ENCODE assay signal across 11 mouse cellular contexts in the genomic region with DNA sequence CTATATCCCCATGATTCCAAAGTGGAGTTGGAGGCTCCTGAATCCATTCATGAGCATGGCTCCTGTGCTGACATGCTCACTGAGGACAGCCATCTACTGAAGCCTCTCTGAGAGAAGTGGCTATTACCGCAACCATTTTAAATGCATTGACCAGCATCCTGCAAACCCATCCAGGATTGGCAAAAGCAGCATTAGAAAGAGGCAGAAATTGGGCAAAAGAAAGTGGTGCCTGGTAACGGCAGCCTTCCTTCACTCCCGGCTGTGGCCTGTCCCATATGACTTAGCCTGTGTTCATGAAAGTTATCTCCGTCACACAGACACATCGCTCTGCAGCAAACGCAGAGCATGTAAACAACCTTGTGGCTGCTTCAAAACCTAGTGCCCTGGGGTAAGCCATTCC. TPM values are rescaled to one million over a fixed set of nuclear protein-coding genes. Genes with fewer than 3 reads are reported as not detected.
DNase-seq lines count a peak whose midpoint lies in the region; ATAC-seq and TF ChIP-seq lines count a peak whose summit lies in the region.
"Had no signal": no experiment of that assay in that cellular context is flagged by ENCODE, and none has a peak within 500 bp of the region (broad histone marks: within the 10 kb centered on the region; RNA-seq: fewer than 3 reads in every experiment).

No protein-coding gene starts in this region.

- no peaks in the 10 kb centered on the region for H3K36me3 ChIP-seq in testis, adult 2 months (ENCODE audit: control insufficient read depth, insufficient read depth, low read length)
- H3K36me3 ChIP-seq in hindbrain, embryonic 16.5 days (ENCODE audit: control insufficient read depth, insufficient read depth, low read length), result peaks cover 7% of the 10 kb centered on the region; the same call in 1 of the 2 replicates
- no peaks in the 10 kb centered on the region for H3K36me3 ChIP-seq in stomach, postnatal 0 days (ENCODE audit: control insufficient read depth, insufficient read depth, low read length)
- no peaks in the 10 kb centered on the region for H3K36me3 ChIP-seq in kidney, embryonic 16.5 days (ENCODE audit: insufficient read depth, low read length)

- TF ChIP-seq EP300 in stomach, postnatal 0 days (optimal IDR thresholded peaks at IDR 0.05), result no peak

- H3K27me3 ChIP-seq in testis, adult 2 months (ENCODE audit: control insufficient read depth, insufficient read depth, low read length), result no peaks in the 10 kb centered on the region
- H3K27me3 ChIP-seq in hindbrain, embryonic 16.5 days (replicated peaks; ENCODE audit: control insufficient read depth, insufficient read depth, low read length), result no peaks in the 10 kb centered on the region
- no peaks in the 10 kb centered on the region for H3K27me3 ChIP-seq in stomach, postnatal 0 days (ENCODE audit: control insufficient read depth, insufficient read depth, low read length)
- no peaks in the 10 kb centered on the region for H3K27me3 ChIP-seq in kidney, embryonic 16.5 days (ENCODE audit: insufficient read depth, low read length)

- WGBS in hindbrain, embryonic 16.5 days, result 19% methylated on average over 6 of the region's 6 CpGs
- 61% methylated on average over 6 of the region's 6 CpGs for WGBS in stomach, postnatal 0 days
- 78% methylated on average over 6 of the region's 6 CpGs for WGBS in kidney, embryonic 16.5 days

- DNase-seq in frontal cortex, postnatal 25 days (ENCODE audit: low spot score in 2 of 2), result no peak
- no peak for DNase-seq in testis, postnatal 10 days (ENCODE audit: low spot score)
- no peak for DNase-seq in adipocyte (ENCODE audit: low spot score)
- no peak for DNase-seq in stomach, postnatal 0 days (ENCODE audit: low spot score)
- DNase-seq: liver, postnatal 0 days had no signal

- no peak overlapping the region for H3K27ac ChIP-seq in testis, adult 2 months (ENCODE audit: control insufficient read depth, insufficient read depth, low read depth, low read length)
- H3K27ac ChIP-seq in hindbrain, embryonic 16.5 days (ENCODE audit: low read depth, low read length), result peak overlapping the region; percentile 84
- no peak overlapping the region for H3K27ac ChIP-seq in stomach, postnatal 0 days (replicated peaks)
- no peak overlapping the region for H3K27ac ChIP-seq in kidney, embryonic 16.5 days (ENCODE audit: low read length)

- H3K4me3 ChIP-seq in testis, adult 2 months (ENCODE audit: control insufficient read depth, low read depth, low read length), result peak overlapping the region; percentile 58
- H3K4me3 ChIP-seq in hindbrain, embryonic 16.5 days (ENCODE audit: low read length), result peak overlapping the region; percentile 68
- H3K4me3 ChIP-seq in stomach, postnatal 0 days (ENCODE audit: low read depth, low read length), result no peak overlapping the region
- H3K4me3 ChIP-seq in kidney, embryonic 16.5 days (ENCODE audit: low read length), result no peak overlapping the region
- H3K4me3 ChIP-seq: erythroblast, embryonic 14.5 days; myocyte had no signal

- H3K4me2 ChIP-seq in hindbrain, embryonic 16.5 days (ENCODE audit: low read length), result peak overlapping the region; percentile 71
- H3K4me2 ChIP-seq in stomach, postnatal 0 days (replicated peaks; ENCODE audit: low read depth), result no peak overlapping the region
- no peak overlapping the region for H3K4me2 ChIP-seq in kidney, embryonic 16.5 days (replicated peaks; ENCODE audit: low read depth, low read length)

- ATAC-seq in frontal cortex, adult (ENCODE audit: low TSS enrichment), result peak; percentile 19
- ATAC-seq in hindbrain, embryonic 16.5 days, result no peak
- no peak for ATAC-seq in stomach, postnatal 0 days (ENCODE audit: low FRiP score, low TSS enrichment)
- ATAC-seq in kidney, embryonic 16.5 days (ENCODE audit: low FRiP score, low TSS enrichment), result no peak
- ATAC-seq: liver, postnatal 0 days had no signal

- no peak for TF ChIP-seq POLR2A in testis, adult 2 months (IDR thresholded peaks at IDR 0.05; ENCODE audit: control insufficient read depth, low read depth, low read length)

- H3K4me1 ChIP-seq in testis, adult 2 months (ENCODE audit: control insufficient read depth, insufficient read depth, low read length), result peaks cover 5% of the 10 kb centered on the region; the same call in 1 of the 2 replicates
- peaks cover 12% of the 10 kb centered on the region for H3K4me1 ChIP-seq in hindbrain, embryonic 16.5 days (ENCODE audit: control insufficient read depth, insufficient read depth, low read depth, low read length)
- no peaks in the 10 kb centered on the region for H3K4me1 ChIP-seq in stomach, postnatal 0 days (replicated peaks; ENCODE audit: control insufficient read depth, insufficient read depth)
- H3K4me1 ChIP-seq in kidney, embryonic 16.5 days (ENCODE audit: insufficient read depth, low read length), result 0 out of 2 replicates have a peak, but pooled peaks cover 2% of the 10 kb centered on the region

- no peak for TF ChIP-seq CTCF in testis, adult 2 months (IDR thresholded peaks at IDR 0.05; ENCODE audit: control insufficient read depth, insufficient read depth, insufficient replicate concordance, low read depth, low read length)
- TF ChIP-seq CTCF in stomach, postnatal 0 days (IDR thresholded peaks at IDR 0.05; ENCODE audit: low read depth), result no peak

- H3K9me3 ChIP-seq in hindbrain, embryonic 16.5 days (ENCODE audit: control insufficient read depth, low read length), result no peaks in the 10 kb centered on the region
- no peaks in the 10 kb centered on the region for H3K9me3 ChIP-seq in stomach, postnatal 0 days (ENCODE audit: control insufficient read depth, low read length)
- no peaks in the 10 kb centered on the region; the same call in 1 of the 2 replicates for H3K9me3 ChIP-seq in kidney, embryonic 16.5 days (ENCODE audit: low read length)

- peak overlapping the region; percentile 75 for H3K9ac ChIP-seq in hindbrain, embryonic 16.5 days (ENCODE audit: low read depth, low read length)
- H3K9ac ChIP-seq in stomach, postnatal 0 days (ENCODE audit: low read length), result no peak overlapping the region
- H3K9ac ChIP-seq in kidney, embryonic 16.5 days (replicated peaks; ENCODE audit: low read length), result no peak overlapping the region
- H3K9ac ChIP-seq: liver, postnatal 0 days had no signal

RNA-seq across cellular contexts. Expression of a gene that starts 1.6 kb away (rescaled TPM):
- 36.1 and 37.0 TPM in 2 replicates for polyA plus RNA-seq in testis, adult 2 months (2012; rRNA removed)
- 92.4 and 96.7 TPM in 2 replicates for polyA plus RNA-seq in hindbrain, embryonic 16.5 days (2015; fragmentation: Nextera tagmentation; extraction: Ambion mirVana)
- polyA plus RNA-seq in stomach, postnatal 0 days (2015; fragmentation: Nextera tagmentation; extraction: Ambion mirVana), result 2.2 TPM in 2 replicates
- polyA plus RNA-seq in kidney, embryonic 16.5 days (2015; fragmentation: Nextera tagmentation; extraction: Ambion mirVana), result 0.64 and 1.1 TPM in 2 replicates
- polyA plus RNA-seq: erythroblast, embryonic 14.5 days; liver, postnatal 0 days had no signal

Comparison
In these comparisons a context has a peak if more than half of its experiments do, and no peak if none do; other contexts are left out.
1. H3K4me3 ChIP-seq: peak in testis, adult 2 months (single experiment) and hindbrain, embryonic 16.5 days (single experiment); none in stomach, postnatal 0 days (single experiment) and kidney, embryonic 16.5 days (single experiment).
2. RNA of a gene that starts 1.6 kb away (polyA plus RNA-seq): 92.4 to 96.7 TPM in hindbrain, embryonic 16.5 days and 36.1 to 37.0 TPM in testis, adult 2 months; 2.2 TPM in stomach, postnatal 0 days and 0.64 to 1.1 TPM in kidney, embryonic 16.5 days; every median in the first group is over 10 times any median in the second.